Mouse (Mus musculus) kidney, postnatal 10 days (tissue): Measurements from ENCODE around the gene Wdr81.
A peak's percentile ranks its signal among the peaks of the same experiment; 100 is the strongest.
"Not testable (repeated sequence)": the region's sequence is repeated elsewhere in the genome, so short reads cannot be mapped to it uniquely, and the experiment has no call there.

Source experiments
- DNase-seq: peaks from one replicate; pipeline ENCODE4 v3.0.0; 2021; ENCODE audit warnings: mixed read lengths

Wdr81 gene

DNA sequence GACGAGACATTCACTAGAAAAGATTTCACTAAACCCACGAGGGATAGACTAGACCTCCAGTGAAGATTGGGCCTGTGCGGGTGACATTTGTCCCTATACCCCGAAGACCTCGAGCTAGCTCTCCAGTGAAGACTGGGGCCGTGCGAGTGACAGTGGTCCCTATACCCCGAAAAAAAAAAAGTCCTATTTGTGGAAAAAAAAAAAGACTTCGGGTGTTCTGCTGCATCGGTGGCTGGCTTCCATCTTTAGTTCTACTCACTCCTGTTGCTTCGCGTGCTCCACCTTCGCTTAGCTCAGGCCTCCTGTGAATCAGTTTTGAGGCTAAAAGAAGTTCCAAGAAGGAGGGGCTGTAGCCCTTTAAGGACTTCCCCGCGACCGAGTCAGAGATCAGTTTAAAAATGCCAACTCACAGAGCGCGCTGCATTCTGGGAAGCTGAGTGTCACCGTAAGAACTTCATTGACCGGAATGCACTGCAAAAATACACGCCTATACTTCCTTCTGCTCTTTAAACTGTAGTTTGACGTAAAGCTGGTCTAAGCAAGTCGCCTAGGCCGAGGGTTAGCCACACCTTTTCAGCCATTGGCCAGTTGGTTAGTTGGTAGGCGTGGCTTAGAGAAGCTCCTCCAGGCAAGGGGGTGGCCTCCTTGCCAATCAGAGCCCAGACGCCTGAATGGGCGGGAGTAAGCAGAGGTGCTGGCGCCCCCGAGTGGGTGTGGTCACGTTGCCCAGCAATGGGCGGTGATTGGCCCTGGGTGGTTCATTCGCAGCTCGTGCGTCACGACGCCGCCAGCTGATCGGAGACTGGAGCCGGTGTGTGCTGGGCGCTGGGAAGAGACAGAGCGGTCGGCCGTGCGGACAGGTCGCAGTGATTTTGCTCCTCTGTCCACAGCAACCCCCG lies 6.6 kb upstream of the Wdr81 start, which contains the start of gene Tlcd2:
Tlcd2 (plus strand) TSS at position 872 of the 899 bp plus-strand sequence.
- DNase-seq, result peak; percentile 100

DNA sequence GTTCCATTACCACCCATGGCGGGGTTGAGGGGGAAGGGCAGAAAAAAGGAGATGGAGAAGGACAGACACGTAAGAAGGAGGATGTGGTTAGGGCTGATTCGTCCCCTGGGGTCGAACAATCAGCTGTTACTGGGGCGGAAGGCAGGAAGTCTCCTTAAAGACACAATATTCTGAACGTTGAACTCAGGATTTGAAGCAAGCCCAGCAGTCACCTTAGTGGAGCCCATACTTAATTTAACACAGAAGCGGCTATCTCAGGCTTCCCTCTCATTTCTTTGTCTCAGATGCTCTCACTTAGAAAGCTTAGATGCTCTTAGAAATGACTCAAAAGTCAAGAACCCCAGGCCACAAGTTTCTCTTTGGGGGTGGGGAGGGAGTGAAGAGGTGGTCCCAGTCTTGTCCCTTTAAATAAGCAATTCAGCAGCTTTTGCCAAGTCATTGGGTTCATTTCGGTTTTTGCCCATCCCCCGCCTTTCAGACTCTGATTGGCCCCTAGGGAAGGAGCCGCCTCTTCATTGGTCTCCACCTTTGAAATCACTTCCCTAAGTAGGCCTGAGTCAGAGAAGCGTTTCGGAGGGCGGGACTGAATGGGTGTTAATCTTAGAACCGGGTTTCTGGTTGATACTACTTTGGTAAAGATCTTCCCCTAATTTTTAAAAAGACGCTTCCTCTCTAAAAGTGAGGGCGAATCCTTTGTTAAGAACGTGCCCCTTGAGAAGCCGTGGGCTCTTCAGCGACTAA lies 5.8 kb upstream of the Wdr81 start:
- peak; percentile 94 for DNase-seq

DNA sequence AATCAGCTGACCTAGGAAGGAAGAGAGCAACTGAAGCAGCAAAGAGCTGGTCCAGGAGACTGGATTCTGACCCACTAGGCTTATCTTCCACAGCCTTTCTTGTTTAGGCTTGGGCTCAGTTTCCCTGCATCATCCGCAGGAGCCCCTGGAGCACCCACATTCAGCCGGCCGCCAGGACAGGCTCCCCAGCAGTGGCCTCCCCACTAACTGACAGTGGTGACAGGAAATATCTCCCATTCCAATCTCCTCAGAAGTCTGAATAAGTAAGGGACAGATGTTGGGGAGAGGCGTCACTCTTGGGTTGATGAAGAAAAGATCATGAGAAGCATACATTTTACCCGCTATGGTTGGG lies 5.2 kb upstream of the Wdr81 start:
- no peak for DNase-seq

DNA sequence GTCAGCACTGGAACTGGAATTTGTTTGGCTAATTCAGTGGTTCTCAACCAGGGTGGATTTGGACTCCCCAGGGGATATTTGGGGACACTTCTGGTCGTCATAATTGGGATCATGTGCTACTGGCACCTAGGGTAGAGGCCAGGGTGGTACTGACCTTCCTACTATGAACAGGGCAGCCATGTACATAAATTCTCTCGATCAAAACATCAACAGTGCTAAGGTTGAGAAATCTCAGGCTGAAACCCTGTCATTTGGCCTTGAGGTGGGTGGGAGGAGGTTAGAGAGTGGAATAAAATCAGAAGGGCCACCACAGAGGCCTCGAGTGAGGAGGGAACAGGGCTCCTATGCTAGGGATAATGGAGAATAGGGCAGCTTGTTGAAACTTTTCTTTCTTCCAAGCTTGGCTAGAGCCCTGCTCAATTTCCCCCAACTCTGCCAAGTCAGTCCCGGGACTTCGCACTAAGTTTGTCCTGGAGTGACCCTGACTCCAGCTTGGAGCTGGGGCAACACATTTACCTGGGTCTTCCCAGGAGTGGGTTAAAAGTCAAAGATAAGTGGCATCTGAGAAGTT lies 4.7 kb upstream of the Wdr81 start:
- peak; percentile 53 for DNase-seq

DNA sequence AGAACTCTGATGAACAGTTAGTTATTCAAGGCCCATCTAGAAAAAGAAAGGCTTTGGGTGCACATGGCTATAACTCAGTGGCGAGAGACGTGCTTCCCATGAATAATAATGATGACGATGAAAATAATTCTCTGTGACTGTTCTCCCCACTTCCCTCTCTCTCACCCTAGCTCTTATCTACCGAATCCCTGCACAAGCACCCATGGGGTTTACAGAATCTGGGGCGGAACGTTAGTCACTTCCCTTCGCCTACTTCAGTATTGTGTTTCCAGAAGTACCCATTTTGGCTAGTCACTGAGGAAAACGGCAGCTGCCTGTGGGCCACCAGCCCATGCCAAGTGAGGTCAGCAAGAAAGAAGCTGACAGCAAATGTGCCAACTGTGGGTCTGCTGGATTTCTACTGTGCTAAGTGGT lies 4.1 kb upstream of the Wdr81 start:
- no peak for DNase-seq

DNA sequence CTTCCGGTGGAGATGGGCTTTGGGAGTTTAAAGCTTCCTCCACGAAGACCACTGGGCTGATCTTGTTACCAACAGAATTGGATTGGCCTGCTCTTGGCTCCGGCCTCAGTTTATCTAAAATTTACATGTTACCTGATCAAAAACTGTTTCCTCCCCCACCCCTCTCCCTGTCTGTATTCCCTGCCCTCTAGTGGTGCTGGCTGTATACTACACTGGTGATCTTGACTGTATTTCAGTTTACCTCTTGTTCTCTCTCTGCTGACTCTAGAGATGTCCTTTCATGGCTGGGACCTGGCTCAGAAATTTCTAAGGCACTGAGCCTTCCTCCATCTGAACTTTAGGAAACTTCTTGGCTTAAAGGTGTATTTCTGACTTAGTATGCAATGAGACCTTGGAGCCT lies 3.7 kb upstream of the Wdr81 start:
- peak; percentile 58 for DNase-seq

DNA sequence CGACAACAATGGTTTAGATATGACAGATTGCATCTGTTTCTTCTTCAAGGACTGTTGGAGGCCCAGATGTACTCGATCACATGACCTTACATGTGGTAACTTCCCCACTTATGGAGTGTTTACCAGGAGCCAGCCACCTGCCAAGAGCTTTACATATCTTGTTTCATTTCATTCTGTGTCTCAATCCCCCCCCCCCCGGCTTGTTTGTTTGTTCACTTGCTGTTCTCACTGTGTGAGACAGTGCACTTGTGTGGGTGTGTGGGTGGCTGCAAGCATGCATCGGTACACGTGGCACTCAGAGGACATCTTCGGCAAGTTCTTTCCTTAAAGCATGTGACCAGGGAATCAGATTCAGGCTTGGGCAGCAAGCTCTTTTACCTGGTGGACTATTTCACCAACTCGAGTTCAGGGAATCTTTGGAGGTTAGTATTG lies 1.9 kb upstream of the Wdr81 start:
- DNase-seq, result no peak

DNA sequence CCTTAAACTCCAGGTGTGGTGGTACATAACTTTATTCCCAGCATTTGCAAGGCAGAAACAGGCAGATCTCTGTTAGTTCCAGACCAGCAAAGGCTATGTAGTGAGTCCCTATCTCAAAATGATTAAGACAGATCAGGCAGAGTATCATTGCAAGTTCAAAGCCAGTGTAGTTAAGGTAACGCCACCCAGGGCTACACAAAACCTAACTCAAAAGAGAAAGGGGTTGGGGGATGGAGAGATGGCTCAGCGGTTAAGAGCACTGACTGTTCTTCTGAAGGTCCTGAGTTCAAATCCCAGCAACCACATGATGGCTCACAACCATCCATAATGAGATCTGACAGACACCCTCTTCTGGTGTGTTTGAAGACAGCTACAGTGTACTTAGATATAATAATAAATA lies 1.5 kb upstream of the Wdr81 start:
- DNase-seq, result not testable (repeated sequence)

DNA sequence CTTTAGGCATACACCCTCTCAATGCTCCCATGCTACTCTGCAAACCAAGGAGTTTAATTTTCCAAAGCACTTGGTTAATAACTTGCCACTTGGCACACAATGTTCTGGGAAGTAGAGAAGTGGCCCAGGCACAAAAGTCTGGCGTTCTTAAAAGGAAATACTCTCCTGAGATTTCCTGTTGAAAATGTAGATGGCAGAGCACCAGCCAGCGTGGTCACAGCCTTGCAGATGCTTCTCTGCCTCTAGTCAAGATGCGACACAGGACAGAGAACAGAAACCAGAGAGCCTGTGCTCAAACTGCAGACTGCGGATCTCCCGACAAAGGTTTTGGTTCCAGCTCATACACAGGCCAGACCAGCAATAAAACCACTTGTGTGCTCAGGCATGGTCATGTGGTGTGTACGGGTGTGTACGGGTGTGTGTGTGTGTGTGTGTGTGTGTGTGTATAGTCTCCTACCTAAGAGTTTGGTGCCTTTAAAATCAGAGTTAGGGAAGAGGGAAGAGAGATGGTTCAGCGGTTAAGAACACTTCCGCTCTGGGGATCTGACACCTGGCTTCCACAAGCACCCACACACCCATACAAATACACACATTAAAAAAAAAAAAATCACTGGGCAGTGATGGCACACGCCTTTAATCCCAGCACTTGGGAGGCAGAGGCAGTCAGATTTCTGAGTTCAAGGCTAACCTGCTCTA lies 672 bp upstream of the Wdr81 start:
- peak; percentile 25 for DNase-seq

DNA sequence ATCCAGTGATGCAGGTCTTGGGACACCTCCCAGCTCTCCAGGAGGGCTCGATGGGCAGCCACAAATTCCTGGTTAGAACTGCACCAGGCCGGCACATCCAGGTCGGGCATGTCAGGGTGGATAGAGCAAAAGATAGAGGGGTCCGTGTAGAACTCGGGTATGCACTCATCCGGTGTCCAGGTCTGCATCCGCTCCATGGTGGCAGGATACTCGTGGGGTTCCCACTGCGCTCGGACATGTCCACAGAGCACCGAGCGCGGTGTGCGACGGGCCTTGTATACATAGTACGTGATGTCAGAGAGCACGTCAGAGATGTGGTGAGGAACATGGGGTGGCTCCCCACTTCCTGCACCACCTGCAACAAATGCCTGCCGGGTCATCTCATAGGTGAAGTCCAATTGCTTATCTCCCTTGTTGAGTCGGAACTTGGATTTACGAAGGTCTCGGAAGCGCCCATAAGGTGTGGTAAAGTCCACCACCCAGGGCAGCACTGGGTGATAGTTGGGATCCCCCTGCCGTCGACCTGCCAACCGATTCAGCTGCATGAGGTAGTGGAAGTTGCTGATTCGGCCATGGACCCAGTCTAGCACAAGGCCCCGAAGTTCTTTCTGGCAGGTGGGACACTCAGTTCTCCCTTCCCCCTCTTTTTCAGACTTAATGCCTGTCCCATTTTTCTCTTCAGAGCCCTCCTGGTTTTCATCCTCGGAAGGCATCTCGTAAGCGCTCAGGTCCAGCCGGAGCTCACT lies 1.5 kb downstream of the Wdr81 start:
- no peak for DNase-seq

DNA sequence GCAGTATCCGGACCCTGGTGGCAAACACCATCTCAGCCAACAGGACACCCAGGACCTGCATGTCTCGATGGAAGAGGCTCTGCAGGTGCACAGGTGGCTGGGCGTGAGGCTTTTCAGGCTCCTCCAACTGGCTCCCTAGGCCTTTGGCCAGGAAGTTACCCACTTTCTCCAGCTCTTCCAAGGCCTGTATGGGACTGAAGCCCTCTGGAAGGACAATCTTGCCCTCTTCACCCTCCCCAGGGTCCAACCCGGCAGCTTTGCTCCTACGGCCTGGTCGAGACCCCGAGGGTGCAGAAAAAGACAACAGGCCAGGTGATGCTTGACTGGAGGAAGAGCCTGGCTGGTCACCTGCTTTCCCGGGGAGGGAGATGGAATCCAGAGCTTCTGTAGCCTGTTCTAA lies 2.4 kb downstream of the Wdr81 start:
- no peak for DNase-seq

DNA sequence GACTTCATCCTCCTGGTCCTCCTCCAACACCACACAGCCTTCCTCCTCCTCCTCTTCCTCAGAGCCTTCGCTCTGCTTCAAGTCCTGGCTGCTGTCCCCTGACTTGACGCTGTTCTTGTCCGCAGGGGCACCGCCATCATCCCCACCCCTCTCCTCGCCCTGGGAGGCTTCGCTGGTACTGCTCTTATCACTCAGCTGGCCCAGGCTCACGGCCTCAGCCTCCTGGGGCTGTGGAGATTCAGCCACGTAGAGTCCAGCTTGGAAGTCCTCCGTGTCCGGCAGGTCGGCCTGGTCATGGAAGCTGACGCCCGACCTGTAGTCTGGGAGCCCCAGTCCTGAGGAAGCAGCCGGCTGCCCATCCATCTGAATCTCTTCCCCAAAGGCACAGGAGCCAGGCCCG lies 3.6 kb downstream of the Wdr81 start:
- DNase-seq, result no peak

DNA sequence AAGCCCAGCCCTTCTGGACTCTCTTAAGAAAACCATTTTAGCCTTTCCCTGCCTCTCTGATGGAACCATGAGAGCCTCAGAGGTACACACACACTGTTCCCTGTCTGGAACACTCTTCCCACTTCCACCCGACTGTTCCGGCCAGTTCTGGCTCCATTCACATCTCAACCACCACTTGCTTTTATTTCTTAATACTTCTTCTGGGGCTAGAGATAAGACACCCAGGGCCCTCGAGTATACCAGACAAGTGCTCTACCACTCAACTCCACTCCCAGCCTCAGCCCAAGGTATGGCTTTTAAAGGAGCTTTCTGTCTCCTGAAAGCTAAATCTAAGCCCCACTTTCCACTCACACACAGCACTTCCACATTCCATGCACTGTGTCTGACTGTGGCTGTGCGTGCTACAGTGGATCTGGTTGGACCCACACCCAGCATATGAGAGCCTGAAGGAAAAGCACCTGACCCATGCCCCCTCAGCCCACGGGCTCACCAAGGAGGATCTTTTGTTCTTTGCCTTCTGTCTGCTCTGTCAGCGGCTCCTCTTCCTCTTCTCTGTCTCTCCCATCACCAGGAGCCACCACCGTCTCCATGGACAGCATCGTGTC lies 4.1 kb downstream of the Wdr81 start:
- no peak for DNase-seq

DNA sequence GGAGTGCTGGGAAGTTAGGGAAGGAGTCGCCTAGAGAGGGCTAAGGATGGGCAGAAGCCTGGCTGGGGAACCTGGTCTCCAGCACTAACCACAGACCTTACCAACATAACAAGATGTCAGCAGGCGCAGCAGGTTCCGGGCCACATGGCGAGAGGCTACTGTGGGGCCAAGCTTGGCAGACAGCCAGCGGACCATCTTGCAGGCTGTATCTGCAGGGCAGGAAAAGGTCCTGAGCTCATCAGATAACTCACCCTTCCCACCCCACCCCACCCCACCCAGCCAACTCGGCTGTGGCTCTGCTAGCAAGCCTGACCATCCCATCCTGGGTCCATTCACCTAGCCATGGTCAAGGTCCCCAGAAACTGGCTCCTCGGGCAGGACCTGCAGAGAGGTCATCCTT lies 4.8 kb downstream of the Wdr81 start:
- DNase-seq, result no peak

DNA sequence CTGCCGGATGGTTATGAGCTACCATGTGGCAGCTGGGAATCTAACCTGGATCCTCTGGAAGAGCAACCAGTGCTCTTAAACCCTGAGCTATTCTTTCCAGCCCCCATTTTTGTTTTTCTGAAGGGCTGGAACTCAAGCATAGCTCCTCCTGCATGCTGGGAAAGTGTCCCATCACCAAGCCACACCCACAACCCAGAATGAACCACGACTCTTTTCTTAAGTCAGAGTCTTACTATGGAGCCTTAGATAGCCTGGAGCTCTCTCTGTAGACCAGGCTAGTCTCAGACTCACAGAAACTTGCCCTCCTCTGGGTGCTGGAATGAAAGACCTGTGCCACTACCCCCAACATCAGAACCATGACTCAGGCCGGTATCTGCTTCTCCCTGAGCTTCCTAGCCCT lies 5.9 kb downstream of the Wdr81 start:
- no peak for DNase-seq

DNA sequence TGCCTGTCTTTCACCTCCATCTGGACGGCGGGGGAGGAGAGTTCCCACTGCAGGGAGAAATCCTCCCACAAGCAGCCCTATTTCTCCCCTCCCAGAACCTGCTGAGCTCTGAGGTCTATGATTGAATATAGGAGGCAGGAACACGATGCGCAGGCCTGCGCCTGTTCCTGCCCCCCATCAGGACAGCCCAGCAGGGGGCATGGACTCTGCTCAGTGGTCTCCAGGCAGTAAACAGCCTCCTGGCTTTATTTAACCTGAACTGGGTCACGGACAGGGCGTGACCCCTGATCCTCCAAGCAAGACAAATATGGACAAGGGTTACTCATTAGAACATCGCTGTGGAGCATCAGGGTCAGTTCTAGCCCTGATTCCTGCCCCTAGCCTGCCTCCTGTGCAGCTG lies 10.8 kb downstream of the Wdr81 start:
- DNase-seq, result peak; percentile 74

DNA sequence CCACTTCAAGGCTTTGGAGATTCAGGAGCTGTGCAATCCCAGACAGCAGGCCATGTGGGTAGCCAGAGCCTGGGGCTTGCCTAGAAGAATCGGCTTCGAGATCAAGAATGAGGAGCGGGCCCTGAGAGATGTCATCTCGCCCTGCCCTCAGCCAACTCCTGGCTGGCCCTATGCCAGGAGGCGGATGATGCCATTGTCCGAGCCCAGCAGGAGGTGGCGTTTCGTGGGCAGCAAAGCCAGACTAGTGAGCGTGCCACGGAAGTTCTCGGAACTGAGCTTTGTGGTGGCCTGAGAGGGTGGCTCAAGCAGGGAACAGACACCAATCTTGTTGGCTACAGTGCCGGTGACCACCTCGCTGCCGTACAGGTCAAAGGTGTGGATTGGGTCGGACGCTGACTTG lies 12.9 kb downstream of the Wdr81 start:
- DNase-seq, result no peak

DNA sequence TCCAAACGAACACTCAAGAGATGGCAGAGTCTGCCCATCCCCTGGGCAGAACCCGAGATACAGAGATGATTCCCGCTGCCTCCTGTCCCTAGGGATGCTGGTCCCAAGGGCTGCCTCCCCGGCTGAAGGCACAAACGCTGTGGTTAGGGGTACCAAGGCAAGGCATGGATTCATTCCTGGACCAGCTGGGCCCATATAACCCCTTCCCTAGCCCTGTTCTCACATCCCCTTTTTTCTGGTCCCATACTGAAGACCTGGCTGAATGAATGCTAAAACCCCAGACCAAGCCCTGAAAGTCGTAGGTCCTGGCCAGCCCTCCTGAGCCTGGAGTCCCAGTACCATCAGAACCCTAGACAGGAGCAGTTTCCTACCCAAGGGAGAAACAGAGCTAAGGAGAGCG lies 13.5 kb downstream of the Wdr81 start:
- DNase-seq, result no peak

DNA sequence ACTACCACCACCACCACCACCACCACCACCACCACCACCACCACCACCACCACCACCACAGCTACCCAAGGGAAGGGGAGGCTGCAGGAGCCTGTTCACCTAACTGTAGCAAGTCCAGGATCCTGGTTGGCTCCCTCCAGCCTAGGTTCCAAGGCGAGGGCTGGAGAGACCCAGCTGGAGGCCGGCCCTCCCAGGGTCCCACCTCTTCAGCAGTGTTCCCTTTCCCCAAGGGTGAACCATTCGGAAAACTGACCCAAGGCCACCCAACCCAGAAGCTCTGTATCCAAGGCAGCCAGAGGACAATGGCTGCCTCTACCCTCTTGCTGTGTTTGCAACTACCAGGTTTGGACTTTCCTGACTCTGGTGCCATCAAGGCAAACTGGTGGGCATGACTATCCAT lies 14.6 kb downstream of the Wdr81 start:
- no peak for DNase-seq

DNA sequence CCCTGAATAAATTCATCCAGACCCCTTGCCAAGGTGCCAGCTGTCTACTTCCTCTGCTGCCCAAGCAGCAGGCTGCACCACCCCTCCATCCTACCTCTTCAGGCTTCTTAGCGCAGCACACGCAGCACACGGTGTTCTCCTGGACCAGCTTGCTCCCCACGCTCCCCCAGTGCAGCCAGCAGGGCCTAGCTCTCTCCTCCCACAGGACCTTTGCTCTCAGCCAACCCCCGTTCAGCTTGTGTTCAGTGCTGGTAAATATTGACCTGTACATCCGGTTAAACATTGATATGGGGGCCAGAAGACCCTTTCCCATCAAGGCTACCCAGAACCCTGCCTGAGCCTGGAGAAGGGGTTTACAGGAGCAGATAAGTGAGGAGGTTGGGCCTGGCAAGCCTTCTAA lies 15.2 kb downstream of the Wdr81 start, which contains the start of gene Serpinf2:
Serpinf2 (minus strand) TSS at position 229 of the 400 bp plus-strand sequence.
- peak; percentile 52 for DNase-seq

DNA sequence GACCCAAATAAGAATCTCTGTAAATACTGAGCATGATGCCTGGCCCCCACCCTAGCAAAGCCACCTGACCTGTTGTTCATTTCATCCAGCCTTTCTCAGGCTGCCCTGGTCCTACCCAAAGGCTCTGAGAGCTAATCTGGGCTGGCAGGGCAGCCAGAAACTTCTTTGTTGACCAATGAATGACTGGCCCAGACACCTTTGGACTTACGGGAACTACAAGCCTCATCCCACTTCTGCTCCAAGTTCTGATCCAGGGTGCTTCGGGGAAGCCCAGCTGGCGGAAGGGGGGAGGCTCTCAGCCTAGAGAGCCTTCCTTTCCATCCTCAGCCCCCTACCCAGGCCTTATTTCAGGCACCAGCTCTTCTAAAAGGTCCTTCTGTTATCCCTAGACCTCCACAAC lies 15.7 kb downstream of the Wdr81 start:
- DNase-seq, result no peak

DNA sequence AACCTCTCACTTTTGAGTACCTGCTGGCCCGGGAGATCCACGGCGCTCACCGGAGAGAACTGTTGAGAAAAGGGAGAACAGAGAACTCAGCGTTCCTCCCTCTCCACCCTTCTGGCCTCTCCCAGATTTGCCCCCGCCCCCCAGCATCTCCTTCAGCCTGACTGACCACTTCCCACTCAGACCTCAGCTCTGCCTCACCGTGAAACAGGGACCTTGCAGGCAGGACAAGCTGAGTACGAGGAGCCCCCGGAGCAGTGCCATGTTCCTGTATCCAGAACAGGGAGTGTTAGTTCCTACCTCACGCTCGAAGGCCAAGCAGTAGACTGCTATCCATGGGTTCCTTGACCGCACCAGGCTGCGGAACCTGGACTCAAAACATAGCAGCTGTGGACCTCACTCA lies 16.3 kb downstream of the Wdr81 start:
- no peak for DNase-seq
